ENCODE assay signal across 1 mouse cellular context in the genomic region with DNA sequence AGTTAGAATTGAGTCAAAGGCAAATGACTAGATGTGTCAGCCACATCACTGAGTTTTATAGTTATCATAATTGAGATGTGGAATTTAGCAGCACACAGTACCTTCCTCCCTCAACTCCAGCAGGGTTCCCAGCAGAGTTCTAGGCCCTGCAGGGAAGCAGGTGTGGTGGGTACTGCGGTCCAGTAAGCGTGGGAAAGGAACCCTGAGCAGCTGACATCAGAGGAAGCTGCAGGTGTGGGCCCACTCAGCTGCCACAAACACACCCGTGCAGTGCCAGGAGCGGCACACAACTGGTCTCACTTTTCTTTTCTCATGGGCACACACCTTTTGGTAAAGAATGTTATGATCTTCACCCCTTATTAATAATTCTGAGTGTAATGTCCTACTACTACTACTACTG.
TF ChIP-seq lines count a peak whose summit lies in the region.

No protein-coding gene starts in this region.

TF ChIP-seq in myocyte, 11 proteins besides CTCF, POLR2A, EP300 and RAD21 (continued from another document):
- peak in 1 of 3 experiments; percentile 64 for TF ChIP-seq MYOG (IDR thresholded peaks at IDR 0.05; ENCODE audit: control insufficient read depth in 1 of 3, insufficient read depth in 1 of 3, insufficient read length in 2 of 3, low read depth in 2 of 3)
